8 mouse cellular contexts compared by ENCODE assay signal in the genomic region with DNA sequence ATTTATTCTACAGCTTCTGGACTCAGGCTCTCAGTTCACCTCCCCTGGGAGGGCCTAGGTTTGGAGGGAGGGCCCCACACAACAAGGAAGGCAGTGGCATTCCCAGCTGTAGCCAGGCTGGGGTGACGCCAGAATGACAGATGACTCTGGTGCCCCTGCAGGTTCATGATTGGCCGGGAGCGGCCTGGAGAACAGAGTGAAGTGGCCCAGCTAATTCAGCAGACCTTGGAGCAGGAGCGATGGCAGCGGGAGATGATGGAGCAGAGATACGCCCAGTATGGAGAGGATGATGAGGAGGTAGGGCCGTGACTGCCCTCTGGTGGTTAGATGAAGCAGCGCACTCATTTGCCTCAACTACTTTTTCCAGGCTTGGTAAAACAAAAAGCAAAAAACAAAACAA. TPM values are rescaled to one million over a fixed set of nuclear protein-coding genes. Genes with fewer than 3 reads are reported as not detected.
DNase-seq lines count a peak whose midpoint lies in the region; ATAC-seq lines count a peak whose summit lies in the region.

No protein-coding gene starts in this region.

- no peaks in the 10 kb centered on the region for H3K27me3 ChIP-seq in embryonic facial prominence, embryonic 10.5 days (replicated peaks; ENCODE audit: low read depth, poor library complexity, severe bottlenecking)
- no peaks in the 10 kb centered on the region for H3K27me3 ChIP-seq in heart, embryonic 10.5 days (ENCODE audit: insufficient read depth, poor library complexity, severe bottlenecking)
- H3K27me3 ChIP-seq in kidney, embryonic 14.5 days (ENCODE audit: control insufficient read depth, insufficient read depth, low read length): no peaks in the 10 kb centered on the region
- H3K27me3 ChIP-seq in neural tube, embryonic 13.5 days: no peaks in the 10 kb centered on the region

- peaks cover 100% of the 10 kb centered on the region for H3K36me3 ChIP-seq in embryonic facial prominence, embryonic 10.5 days (replicated peaks)
- H3K36me3 ChIP-seq in heart, embryonic 10.5 days: peaks cover 96% of the 10 kb centered on the region
- H3K36me3 ChIP-seq in kidney, embryonic 14.5 days (ENCODE audit: control insufficient read depth, insufficient read depth, low read length): peaks cover 82% of the 10 kb centered on the region
- H3K36me3 ChIP-seq in neural tube, embryonic 13.5 days: peaks cover 99% of the 10 kb centered on the region

- peak; percentile 59 for ATAC-seq in kidney, embryonic 14.5 days (ENCODE audit: low FRiP score, low TSS enrichment)
- 0 out of 2 replicates have a peak, but pooled peaks have one; percentile 49 for ATAC-seq in neural tube, embryonic 13.5 days (ENCODE audit: low read depth)

- H3K27ac ChIP-seq in embryonic facial prominence, embryonic 10.5 days (replicated peaks): peak overlapping the region; percentile 72
- peak overlapping the region; percentile 67 for H3K27ac ChIP-seq in heart, embryonic 10.5 days
- H3K27ac ChIP-seq in kidney, embryonic 14.5 days (ENCODE audit: low read depth, low read length): peak overlapping the region; percentile 74
- peak overlapping the region; percentile 83 for H3K27ac ChIP-seq in neural tube, embryonic 13.5 days (replicated peaks)

- no peak overlapping the region for H3K4me2 ChIP-seq in kidney, embryonic 14.5 days (replicated peaks; ENCODE audit: low read depth, low read length)
- peak overlapping the region; percentile 24; the same call in 1 of the 2 replicates for H3K4me2 ChIP-seq in neural tube, embryonic 13.5 days

- H3K4me3 ChIP-seq in embryonic facial prominence, embryonic 10.5 days: peak overlapping the region; percentile 29; the same call in 1 of the 2 replicates
- no peak overlapping the region for H3K4me3 ChIP-seq in heart, embryonic 10.5 days
- no peak overlapping the region for H3K4me3 ChIP-seq in kidney, embryonic 14.5 days (ENCODE audit: low read length)
- H3K4me3 ChIP-seq in neural tube, embryonic 13.5 days: no peak overlapping the region

- 2% methylated on average over 8 of the region's 8 CpGs for WGBS in embryonic facial prominence, embryonic 10.5 days
- WGBS in heart, embryonic 10.5 days: 3% methylated on average over 8 of the region's 8 CpGs
- 3% methylated on average over 8 of the region's 8 CpGs for WGBS in kidney, embryonic 14.5 days
- WGBS in neural tube, embryonic 13.5 days: 1% methylated on average over 8 of the region's 8 CpGs

- peaks cover 58% of the 10 kb centered on the region for H3K4me1 ChIP-seq in embryonic facial prominence, embryonic 10.5 days
- H3K4me1 ChIP-seq in heart, embryonic 10.5 days: peaks cover 81% of the 10 kb centered on the region
- peaks cover 17% of the 10 kb centered on the region for H3K4me1 ChIP-seq in kidney, embryonic 14.5 days (ENCODE audit: control insufficient read depth, insufficient read depth, low read length)
- H3K4me1 ChIP-seq in neural tube, embryonic 13.5 days (replicated peaks): peaks cover 63% of the 10 kb centered on the region

- H3K9me3 ChIP-seq in embryonic facial prominence, embryonic 10.5 days: no peaks in the 10 kb centered on the region
- no peaks in the 10 kb centered on the region for H3K9me3 ChIP-seq in heart, embryonic 10.5 days
- H3K9me3 ChIP-seq in kidney, embryonic 14.5 days (ENCODE audit: control insufficient read depth, low read length): no peaks in the 10 kb centered on the region
- H3K9me3 ChIP-seq in neural tube, embryonic 13.5 days: no peaks in the 10 kb centered on the region

- DNase-seq in CD8-positive naive resting alpha-beta T cell, adult 2 months (ENCODE audit: low read depth in 2 of 2, low spot score in 2 of 2): peak; percentile 50 to 59
- DNase-seq in adrenal gland, adult 8-10 months: peak; percentile 84
- DNase-seq in embryonic facial prominence, embryonic 10.5 days (ENCODE audit: low spot score): peak; percentile 78
- peak; percentile 87 for DNase-seq in heart, embryonic 10.5 days (ENCODE audit: low spot score)
- DNase-seq in lung, adult 18-20 months: peak; percentile 73 to 78
- peak; percentile 80 for DNase-seq in thymus, postnatal 4 days

- H3K9ac ChIP-seq in kidney, embryonic 14.5 days (ENCODE audit: low read depth, low read length): no peak overlapping the region
- H3K9ac ChIP-seq in neural tube, embryonic 13.5 days: peak overlapping the region; percentile 57

RNA-seq across cellular contexts. Expression of a gene that starts 8.6 kb away (rescaled TPM):
- total RNA-seq in adrenal gland, adult 8-10 months (2022): 1 to 10 TPM; 3.9 to 9.1 (median 5.6) TPM
- 35.5 and 42.5 TPM in 2 replicates for polyA plus RNA-seq in embryonic facial prominence, embryonic 10.5 days (2016; fragmentation: Nextera tagmentation; extraction: Ambion mirVana)
- 15.1 and 18.8 TPM in 2 replicates for polyA plus RNA-seq in heart, embryonic 10.5 days (2016; fragmentation: Nextera tagmentation; extraction: Ambion mirVana)
- polyA plus RNA-seq in kidney, embryonic 14.5 days (2014; fragmentation: Nextera tagmentation; extraction: Ambion mirVana): 14.7 and 18.3 TPM in 2 replicates
- 133 and 151 TPM in 2 replicates for polyA plus RNA-seq in neural tube, embryonic 13.5 days (2015; fragmentation: Nextera tagmentation; extraction: Ambion mirVana)

RNA-seq across cellular contexts. Expression of a gene that starts 10.2 kb away (rescaled TPM):
- 100 to 1,000 TPM; 116 to 149 (median 131) TPM for total RNA-seq in adrenal gland, adult 8-10 months (2022)
- polyA plus RNA-seq in embryonic facial prominence, embryonic 10.5 days (2016; fragmentation: Nextera tagmentation; extraction: Ambion mirVana): 8.3 and 9.4 TPM in 2 replicates
- 8.5 and 12.5 TPM in 2 replicates for polyA plus RNA-seq in heart, embryonic 10.5 days (2016; fragmentation: Nextera tagmentation; extraction: Ambion mirVana)
- 12.0 and 14.6 TPM in 2 replicates for polyA plus RNA-seq in kidney, embryonic 14.5 days (2014; fragmentation: Nextera tagmentation; extraction: Ambion mirVana)
- 18.0 and 19.3 TPM in 2 replicates for polyA plus RNA-seq in neural tube, embryonic 13.5 days (2015; fragmentation: Nextera tagmentation; extraction: Ambion mirVana)

RNA-seq across cellular contexts. Expression of a gene that starts 24.9 kb away (rescaled TPM):
- total RNA-seq in adrenal gland, adult 8-10 months (2022): not detected
- polyA plus RNA-seq in embryonic facial prominence, embryonic 10.5 days (2016; fragmentation: Nextera tagmentation; extraction: Ambion mirVana): 0.17 TPM in 1 of 2 replicates, not detected in the other
- 12.5 and 25.8 TPM in 2 replicates for polyA plus RNA-seq in heart, embryonic 10.5 days (2016; fragmentation: Nextera tagmentation; extraction: Ambion mirVana)
- polyA plus RNA-seq in kidney, embryonic 14.5 days (2014; fragmentation: Nextera tagmentation; extraction: Ambion mirVana): 0.24 TPM in 1 of 2 replicates, not detected in the other
- 1.8 TPM in 1 of 2 replicates, not detected in the other for polyA plus RNA-seq in neural tube, embryonic 13.5 days (2015; fragmentation: Nextera tagmentation; extraction: Ambion mirVana)

RNA-seq across cellular contexts. Expression of a gene that starts 33.7 kb away (rescaled TPM):
- not detected for total RNA-seq in adrenal gland, adult 8-10 months (2022)
- not detected in 2 replicates for polyA plus RNA-seq in embryonic facial prominence, embryonic 10.5 days (2016; fragmentation: Nextera tagmentation; extraction: Ambion mirVana)
- 0.22 TPM in 1 of 2 replicates, not detected in the other for polyA plus RNA-seq in heart, embryonic 10.5 days (2016; fragmentation: Nextera tagmentation; extraction: Ambion mirVana)
- polyA plus RNA-seq in kidney, embryonic 14.5 days (2014; fragmentation: Nextera tagmentation; extraction: Ambion mirVana): not detected in 2 replicates
- not detected in 2 replicates for polyA plus RNA-seq in neural tube, embryonic 13.5 days (2015; fragmentation: Nextera tagmentation; extraction: Ambion mirVana)

RNA-seq across cellular contexts. Expression of a gene that starts 40.1 kb away (rescaled TPM):
- total RNA-seq in adrenal gland, adult 8-10 months (2022): 10 to 100 TPM; 60.9 to 90.5 (median 76.0) TPM
- polyA plus RNA-seq in embryonic facial prominence, embryonic 10.5 days (2016; fragmentation: Nextera tagmentation; extraction: Ambion mirVana): 12.9 and 16.0 TPM in 2 replicates
- 27.4 and 41.1 TPM in 2 replicates for polyA plus RNA-seq in heart, embryonic 10.5 days (2016; fragmentation: Nextera tagmentation; extraction: Ambion mirVana)
- 30.0 and 46.5 TPM in 2 replicates for polyA plus RNA-seq in kidney, embryonic 14.5 days (2014; fragmentation: Nextera tagmentation; extraction: Ambion mirVana)
- 26.2 and 27.6 TPM in 2 replicates for polyA plus RNA-seq in neural tube, embryonic 13.5 days (2015; fragmentation: Nextera tagmentation; extraction: Ambion mirVana)
